Mouse (Mus musculus) heart, embryonic 11.5 days (tissue): ENCODE measurements at regions not wholly inside any gene's neighbourhood (a gene's known extent, or its start where the extent isn't known, plus 50 kb on each side); places are given as distances from the start of the nearest gene placed in this dataset.

Experiments used
- ATAC-seq: fragments of 200-750 bp; cut with Nextera tagmentation; replicated peaks from 2 replicates; pipeline ENCODE4 v1.8.0; 2017; ENCODE audit warnings: moderate library complexity; ENCODE audit not compliant: insufficient number of reproducible peaks, low FRiP score, low TSS enrichment
- H3K27ac ChIP-seq: fragments of 300-500 bp; sonication (generic); 2 replicates; pipeline ENCODE4 v1.5.1; 2014; ENCODE audit warnings: mild to moderate bottlenecking, low read depth, low read length
- H3K27me3 ChIP-seq: fragments of 300-500 bp; sonication (generic); 2 replicates; pipeline ENCODE4 v1.6.1; 2014; ENCODE audit warnings: mild to moderate bottlenecking, low read length, mixed read lengths; ENCODE audit not compliant: control insufficient read depth, insufficient read depth
- H3K36me3 ChIP-seq: fragments of 300-500 bp; sonication (generic); 2 replicates; pipeline ENCODE4 v1.6.1; 2014; ENCODE audit warnings: mild to moderate bottlenecking, low read length, moderate library complexity, mixed read lengths; ENCODE audit not compliant: control insufficient read depth, insufficient read depth
- H3K4me1 ChIP-seq: fragments of 300-500 bp; sonication (generic); 2 replicates; pipeline ENCODE4 v1.6.1; 2014; ENCODE audit warnings: low read length; ENCODE audit not compliant: control insufficient read depth, insufficient read depth
- H3K4me2 ChIP-seq: fragments of 300-500 bp; sonication (generic); 2 replicates; pipeline ENCODE4 v1.6.1; 2014; ENCODE audit warnings: mild to moderate bottlenecking, moderate library complexity
- H3K4me3 ChIP-seq: fragments of 300-500 bp; sonication (generic); 2 replicates; pipeline ENCODE4 v1.5.1; 2014; ENCODE audit warnings: low read depth, low read length
- H3K9ac ChIP-seq: fragments of 300-500 bp; sonication (generic); 2 replicates; pipeline ENCODE4 v1.6.1; 2014; ENCODE audit warnings: mild to moderate bottlenecking, low read depth, low read length, moderate library complexity
- H3K9me3 ChIP-seq: fragments of 300-500 bp; sonication (generic); replicated peaks from 2 replicates; pipeline ENCODE4 v1.6.1; 2016; ENCODE audit warnings: low read length; ENCODE audit not compliant: control insufficient read depth
- WGBS: fragments of 180-500 bp; shearing (Covaris S2); extraction: QIAGEN DNeasy Blood & Tissue Kit; methylation state at CpG from one replicate; pipeline ENCODE4 v1.1.7; 2014; ENCODE audit not compliant: insufficient replicate concordance; 5-methylcytosine and 5-hydroxymethylcytosine counted together

DNA sequence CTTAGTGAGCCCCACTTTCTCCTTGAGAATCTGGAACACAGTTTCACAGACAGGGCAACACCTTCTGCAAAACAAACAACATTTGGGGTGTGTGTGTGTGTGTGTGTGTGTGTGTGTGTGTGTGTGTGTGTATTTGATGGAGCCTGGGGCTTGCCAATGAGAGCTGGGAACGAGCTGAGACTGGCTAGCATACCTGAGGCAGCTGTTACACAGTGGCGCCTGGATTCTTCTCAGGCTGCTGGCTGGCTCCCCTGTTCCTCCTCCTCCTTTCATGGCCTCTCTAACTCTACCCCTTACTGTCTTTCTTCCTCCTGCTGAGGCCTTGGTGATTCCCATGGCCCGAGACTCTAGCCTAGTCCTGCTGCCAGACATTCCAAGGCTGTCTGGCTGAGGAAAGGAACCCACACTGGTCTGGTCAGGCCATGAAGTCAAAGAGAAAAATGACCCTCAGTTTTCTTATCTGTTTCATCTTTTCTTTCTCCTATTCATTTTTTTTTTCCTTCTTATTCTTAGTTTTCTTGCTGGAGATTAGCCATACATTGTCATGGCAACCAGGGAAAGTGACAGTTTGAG is 79.6 kb upstream of the Sem1 start:
- ATAC-seq: no peak
- Histone ChIP-seq H3K36me3 (no peaks in the 10 kb centered on the region), H3K4me1 (no peaks in the 10 kb centered on the region), H3K4me3 (no peak overlapping the region), H3K9ac (no peak overlapping the region), H3K9me3 (no peaks in the 10 kb centered on the region), H3K27me3 (no peaks in the 10 kb centered on the region), H3K27ac (no peak overlapping the region), H3K4me2 (no peak overlapping the region)
- WGBS: 26% methylated on average over 3 of the region's 3 CpGs

DNA sequence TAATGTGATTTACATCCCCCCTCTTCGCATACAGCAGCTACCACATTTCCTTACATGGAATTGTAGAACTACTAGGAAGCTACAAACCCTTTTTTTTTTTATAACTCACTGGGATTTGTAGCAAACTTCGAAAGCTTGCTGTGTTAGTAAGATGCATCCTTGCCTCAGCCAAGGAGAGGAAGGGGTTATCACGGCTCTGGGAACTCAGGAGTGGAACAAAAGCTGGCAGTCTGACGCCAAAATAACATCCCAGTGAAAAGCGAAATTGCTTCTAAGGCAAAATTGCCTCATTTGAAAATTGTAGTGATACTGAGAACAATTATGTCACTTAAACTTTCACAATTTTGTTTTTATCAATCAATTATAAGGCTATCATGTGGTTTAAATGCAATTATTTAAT is 81.6 kb upstream of the Sem1 start:
- H3K4me2 ChIP-seq: no peak overlapping the region
- no peak for ATAC-seq
- H3K27me3 ChIP-seq: no peaks in the 10 kb centered on the region
- WGBS: 53% methylated on average over 5 of the region's 5 CpGs
- H3K9ac ChIP-seq: no peak overlapping the region
- H3K4me3 ChIP-seq: no peak overlapping the region
- H3K36me3 ChIP-seq: no peaks in the 10 kb centered on the region
- H3K4me1 ChIP-seq: no peaks in the 10 kb centered on the region
- H3K9me3 ChIP-seq: no peaks in the 10 kb centered on the region
- no peak overlapping the region for H3K27ac ChIP-seq

DNA sequence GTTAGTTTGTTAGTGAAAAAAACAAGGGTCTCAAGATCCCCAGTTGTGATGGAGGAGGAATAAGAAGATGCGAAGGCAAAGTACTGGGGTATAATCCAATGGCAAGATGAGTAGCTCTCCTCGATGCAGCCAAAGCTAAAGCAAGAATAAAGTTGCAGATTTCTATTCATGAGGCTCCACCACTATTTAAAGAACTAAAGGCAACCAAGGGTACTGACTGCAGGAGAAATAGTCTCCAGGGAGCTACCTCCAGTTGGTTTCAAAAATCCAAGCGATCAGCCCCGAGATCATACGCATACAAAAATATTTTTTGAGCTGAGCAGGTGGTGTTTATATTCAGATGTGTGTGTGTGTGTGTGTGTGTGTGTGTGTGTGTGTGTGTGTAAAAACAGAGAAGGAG is 88.3 kb upstream of the Sem1 start:
- ATAC-seq: no peak
- no peaks in the 10 kb centered on the region for H3K36me3 ChIP-seq
- no peak overlapping the region for H3K27ac ChIP-seq
- H3K4me2 ChIP-seq: no peak overlapping the region
- H3K4me3 ChIP-seq: no peak overlapping the region
- no peaks in the 10 kb centered on the region for H3K27me3 ChIP-seq
- H3K9ac ChIP-seq: no peak overlapping the region
- 87% methylated on average over 5 of the region's 5 CpGs for WGBS
- H3K9me3 ChIP-seq: no peaks in the 10 kb centered on the region
- no peaks in the 10 kb centered on the region for H3K4me1 ChIP-seq

DNA sequence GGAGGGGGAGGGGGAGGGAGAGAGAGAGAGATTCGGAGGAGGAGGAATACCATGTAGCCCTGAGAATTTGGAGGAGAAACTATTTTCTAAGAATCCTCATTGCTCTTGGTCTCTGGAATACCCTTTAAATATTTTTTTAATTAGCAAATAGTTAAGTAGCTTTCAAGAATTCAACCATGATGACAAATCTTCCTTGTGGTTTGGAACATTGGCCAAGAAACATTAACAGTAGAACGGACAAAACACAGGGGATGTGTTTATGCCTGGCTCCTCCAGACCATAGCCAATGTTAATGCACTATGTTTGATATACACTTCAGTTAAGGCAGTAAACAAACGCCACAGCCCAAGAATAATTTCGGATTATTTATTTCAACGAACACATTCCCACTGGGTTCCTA is 110.8 kb upstream of the Sem1 start:
- H3K36me3 ChIP-seq: no peaks in the 10 kb centered on the region
- no peak overlapping the region for H3K4me2 ChIP-seq
- no peak overlapping the region for H3K4me3 ChIP-seq
- H3K27me3 ChIP-seq: no peaks in the 10 kb centered on the region
- no peak overlapping the region for H3K9ac ChIP-seq
- H3K4me1 ChIP-seq: no peaks in the 10 kb centered on the region
- no peaks in the 10 kb centered on the region for H3K9me3 ChIP-seq
- 78% methylated on average over 5 of the region's 5 CpGs for WGBS
- ATAC-seq: no peak
- no peak overlapping the region for H3K27ac ChIP-seq

- H3K9ac ChIP-seq: no peak overlapping the region
- WGBS: 73% methylated on average over 5 of the region's 5 CpGs
- no peaks in the 10 kb centered on the region for H3K9me3 ChIP-seq
- no peak for ATAC-seq
- H3K4me1 ChIP-seq: no peaks in the 10 kb centered on the region
- H3K4me3 ChIP-seq: no peak overlapping the region
- H3K27ac ChIP-seq: no peak overlapping the region
- H3K4me2 ChIP-seq: no peak overlapping the region
- H3K36me3 ChIP-seq: no peaks in the 10 kb centered on the region
- no peaks in the 10 kb centered on the region for H3K27me3 ChIP-seq
These were observed 111.7 kb upstream of the Sem1 start for GRCm38 (mm10) chr6:6690188-6690587.

- Histone ChIP-seq H3K27ac (no peak overlapping the region), H3K9me3 (no peaks in the 10 kb centered on the region), H3K4me3 (no peak overlapping the region), H3K36me3 (no peaks in the 10 kb centered on the region), H3K9ac (no peak overlapping the region), H3K4me2 (no peak overlapping the region), H3K4me1 (no peaks in the 10 kb centered on the region), H3K27me3 (no peaks in the 10 kb centered on the region)
- WGBS: 79% methylated on average over 8 of the region's 8 CpGs
- ATAC-seq: no peak
These were observed 113.8 kb upstream of the Sem1 start for GRCm38 (mm10) chr6:6692056-6692770.

DNA sequence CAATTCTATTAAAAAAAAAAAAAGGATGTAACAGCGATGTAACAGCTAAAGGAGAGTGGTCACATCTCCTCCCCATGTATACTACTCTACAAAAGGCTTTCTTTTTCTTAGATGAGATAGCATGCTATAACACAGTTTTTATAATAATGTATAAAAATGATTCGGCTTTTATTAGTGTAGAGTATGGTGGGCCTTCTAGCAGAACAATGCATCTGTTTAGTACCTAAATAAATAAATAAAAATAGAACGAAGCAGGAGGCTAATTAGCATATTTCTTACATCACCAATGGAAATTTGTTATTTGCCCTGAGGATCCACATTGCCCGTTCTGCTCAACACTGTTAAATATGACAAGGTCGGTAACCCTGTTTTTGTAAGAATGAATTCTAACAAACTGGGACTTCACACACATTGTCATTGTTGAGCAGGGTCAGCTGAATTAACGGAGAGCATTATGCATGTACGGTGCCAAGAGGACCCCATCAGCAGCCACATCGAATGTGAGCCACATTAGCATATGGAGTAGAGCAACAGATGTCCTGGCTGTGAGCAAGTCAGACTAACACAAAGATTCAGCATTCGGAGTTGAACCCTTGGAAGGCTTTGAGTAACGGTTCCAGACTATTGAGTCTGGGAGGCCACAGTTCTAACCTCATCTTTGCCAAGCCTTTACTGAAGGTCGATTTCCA is 117.4 kb upstream of the Sem1 start:
- Histone ChIP-seq H3K27me3 (no peaks in the 10 kb centered on the region), H3K4me1 (no peaks in the 10 kb centered on the region), H3K36me3 (no peaks in the 10 kb centered on the region), H3K9ac (no peak overlapping the region), H3K27ac (no peak overlapping the region), H3K4me3 (no peak overlapping the region), H3K9me3 (no peaks in the 10 kb centered on the region), H3K4me2 (no peak overlapping the region)
- WGBS: 70% methylated on average over 11 of the region's 11 CpGs
- ATAC-seq: no peak

DNA sequence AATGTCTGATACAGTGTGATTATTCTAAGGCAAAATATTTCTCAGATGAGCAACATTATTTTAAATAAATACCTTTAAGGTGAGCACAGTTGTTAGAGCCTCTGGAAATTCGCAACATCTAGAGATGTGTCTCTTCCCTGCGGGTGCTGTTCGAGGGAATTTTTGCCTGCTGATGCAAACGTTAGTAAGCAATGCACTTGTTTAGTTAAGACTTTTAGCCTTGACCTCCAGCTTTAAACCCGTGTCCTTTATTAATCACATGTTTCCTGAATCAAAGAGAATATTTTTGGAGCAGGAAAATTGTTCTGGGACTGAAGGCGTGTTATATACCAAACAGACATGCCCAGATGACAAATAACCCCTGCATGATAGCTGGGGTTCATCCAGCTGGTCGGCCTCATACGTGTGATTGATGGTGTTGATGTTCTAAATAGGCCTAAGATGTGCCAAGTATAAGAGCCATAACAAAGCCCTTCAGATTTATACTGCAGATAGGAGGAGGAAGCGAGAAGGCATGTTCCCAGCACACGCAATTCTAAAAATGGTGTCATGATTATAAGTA is 119.0 kb upstream of the Sem1 start:
- no peak for ATAC-seq
- no peak overlapping the region for H3K4me2 ChIP-seq
- H3K27ac ChIP-seq: no peak overlapping the region
- no peaks in the 10 kb centered on the region for H3K36me3 ChIP-seq
- H3K4me1 ChIP-seq: no peaks in the 10 kb centered on the region
- WGBS: 48% methylated on average over 10 of the region's 10 CpGs
- no peaks in the 10 kb centered on the region for H3K9me3 ChIP-seq
- no peak overlapping the region for H3K9ac ChIP-seq
- no peak overlapping the region for H3K4me3 ChIP-seq
- no peaks in the 10 kb centered on the region for H3K27me3 ChIP-seq
